Mouse (Mus musculus) MEL-GATA-1-ER (cell line): ENCODE measurements around the gene Gng8.

Experiments
- DNase-seq: peaks from one replicate; pipeline ENCODE4 v3.0.0-alpha.2; 2012; ENCODE audit warnings: low read depth; ENCODE audit errors: extremely low read depth

Gng8 gene

GRCm38 (mm10) chr7:16891641-16892351, at the start of gene Gng8:
TSS of gene Gng8 (plus strand) at chr7:16891786.
- no peak for DNase-seq

GRCm38 (mm10) chr7:16842645-16843063, 48.9 kb upstream of the Gng8 start, which contains the start of gene Prkd2:
TSS of gene Prkd2 (plus strand) at chr7:16842902.
- DNase-seq: peak; percentile 52

GRCm38 (mm10) chr7:16843441-16844171, 48.0 kb upstream of the Gng8 start:
- DNase-seq: no peak

GRCm38 (mm10) chr7:16844696-16845071, 46.9 kb upstream of the Gng8 start:
- no peak for DNase-seq

DNA sequence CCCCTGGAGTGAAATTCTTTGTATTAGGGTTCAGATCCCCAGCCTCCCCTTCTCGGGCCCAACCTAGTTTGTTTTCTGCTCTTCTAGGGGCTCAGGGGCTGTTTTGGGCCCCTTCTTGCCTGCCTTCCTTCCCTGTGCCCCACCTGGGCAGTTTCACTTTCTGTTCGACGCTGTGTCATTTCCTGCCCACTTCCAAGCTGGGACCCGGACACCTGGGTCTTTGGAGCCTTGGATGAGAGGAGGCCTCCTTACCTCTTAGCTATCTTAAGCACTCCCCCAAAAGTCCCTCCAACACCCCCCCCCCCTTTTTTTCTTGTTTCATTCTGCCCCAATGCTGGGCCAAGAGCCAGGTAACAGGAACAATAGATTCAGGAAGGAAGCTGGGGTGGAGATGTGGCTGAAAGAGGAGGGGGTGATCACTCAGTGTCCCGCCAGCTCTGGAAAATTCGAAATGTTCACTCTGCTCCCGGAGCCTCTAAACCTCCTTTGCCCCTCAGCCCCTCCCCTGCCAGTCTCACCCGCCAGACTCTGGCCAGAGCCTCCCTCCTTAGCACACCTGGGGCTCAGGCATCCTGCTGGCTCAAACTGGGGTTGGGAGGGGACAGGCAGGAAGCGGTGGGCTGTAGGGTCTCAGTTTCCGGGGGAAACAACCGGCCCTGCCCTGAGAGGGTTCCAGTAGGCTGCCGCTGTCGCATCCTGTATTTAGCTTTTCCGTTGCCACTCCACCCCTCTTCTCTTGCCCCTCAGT, 46.3 kb upstream of the Gng8 start:
- DNase-seq: no peak

DNA sequence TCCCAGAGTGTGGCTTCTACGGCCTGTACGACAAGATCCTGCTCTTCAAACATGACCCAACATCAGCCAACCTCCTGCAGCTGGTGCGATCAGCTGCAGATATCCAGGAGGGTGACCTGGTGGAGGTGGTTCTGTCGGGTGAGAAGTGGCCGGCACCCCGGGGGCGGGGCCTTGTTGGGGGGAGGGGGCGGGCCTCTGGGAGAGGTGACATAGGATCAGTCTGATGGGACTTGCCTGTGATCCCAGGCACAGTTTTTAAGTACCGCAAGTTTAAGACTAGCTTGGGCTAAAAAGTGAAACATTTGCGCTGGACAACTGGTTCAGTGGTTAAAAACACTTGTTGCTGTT, 45.8 kb upstream of the Gng8 start:
- no peak for DNase-seq

DNA sequence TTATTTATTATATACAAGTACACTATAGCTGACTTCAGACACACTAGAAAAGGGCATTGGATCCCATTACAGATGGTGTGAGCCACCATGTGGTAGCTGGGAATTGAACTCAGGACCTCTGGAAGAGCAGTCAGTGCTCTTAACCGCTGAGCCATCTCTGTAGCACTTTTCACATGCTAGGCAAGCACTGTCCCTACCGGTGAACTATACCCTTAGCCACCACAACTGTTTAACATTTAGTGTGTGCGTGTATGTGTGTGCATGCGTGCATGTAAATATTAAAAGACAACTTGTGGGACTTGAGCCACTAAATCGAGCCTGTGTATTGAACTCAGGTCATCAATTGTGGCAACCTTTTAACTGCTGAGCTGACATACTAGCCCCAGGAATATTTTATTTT, 44.8 kb upstream of the Gng8 start:
- no peak for DNase-seq

DNA sequence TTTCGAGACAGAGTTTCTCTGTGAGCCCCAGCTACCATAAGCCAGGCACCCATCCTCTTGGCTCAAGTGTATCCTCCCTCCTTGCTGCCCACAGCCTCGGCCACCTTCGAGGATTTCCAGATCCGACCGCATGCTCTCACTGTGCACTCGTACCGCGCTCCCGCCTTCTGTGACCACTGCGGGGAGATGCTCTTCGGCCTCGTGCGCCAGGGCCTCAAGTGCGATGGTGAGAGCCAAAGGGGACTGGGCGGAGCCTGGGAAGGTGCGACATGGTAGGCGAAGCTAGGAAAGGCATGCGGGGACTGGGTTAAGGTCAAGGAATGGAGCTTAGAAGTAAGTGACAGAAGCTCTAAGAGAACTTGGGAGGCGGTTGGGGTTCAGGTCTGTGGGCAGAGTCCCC, 44.1 kb upstream of the Gng8 start:
- no peak for DNase-seq

DNA sequence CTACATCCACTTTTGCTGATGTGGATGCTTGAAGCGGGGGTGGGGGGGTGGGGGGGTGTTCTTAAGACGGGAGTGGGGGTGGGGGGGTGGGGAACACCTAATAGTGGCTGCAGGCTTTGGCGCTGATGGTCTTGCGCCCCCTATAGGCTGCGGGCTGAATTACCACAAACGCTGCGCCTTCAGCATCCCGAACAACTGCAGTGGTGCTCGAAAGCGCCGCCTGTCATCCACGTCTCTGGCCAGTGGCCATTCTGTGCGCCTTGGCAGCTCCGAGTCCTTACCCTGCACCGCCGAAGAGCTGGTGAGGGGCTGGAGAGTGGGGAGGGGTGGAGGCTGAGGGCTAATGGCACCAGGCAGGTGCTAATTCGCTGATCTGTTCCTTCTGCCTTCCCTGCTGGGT, 43.0 kb upstream of the Gng8 start:
- no peak for DNase-seq

GRCm38 (mm10) chr7:16851636-16852035, 40.0 kb upstream of the Gng8 start:
- DNase-seq: no peak

DNA sequence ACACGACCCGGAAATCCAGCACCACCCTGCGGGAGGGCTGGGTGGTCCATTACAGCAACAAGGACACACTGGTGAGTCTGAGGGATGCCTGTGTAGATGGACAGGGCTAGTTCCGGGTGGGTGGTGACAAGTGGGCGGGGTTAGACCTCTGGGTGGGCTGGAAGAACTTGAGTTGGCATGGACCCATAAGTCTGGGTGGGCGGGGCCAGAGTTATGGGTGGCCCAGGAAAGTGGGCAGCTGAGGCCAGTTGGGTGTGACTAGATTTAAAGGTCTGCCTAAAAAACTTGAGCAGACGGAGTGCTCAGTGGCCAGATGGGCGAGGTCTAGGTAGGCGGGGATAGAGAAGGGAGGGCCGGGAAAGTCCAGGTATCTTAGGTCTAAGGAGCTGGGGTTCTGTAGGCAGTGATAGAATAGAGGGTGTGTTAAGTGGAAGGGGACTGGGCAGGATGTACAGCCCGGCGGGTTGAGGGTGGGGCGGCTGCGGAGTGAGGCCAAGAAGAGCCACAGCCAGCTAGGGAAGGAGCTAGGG, 38.2 kb upstream of the Gng8 start:
- DNase-seq: no peak

GRCm38 (mm10) chr7:16858336-16858735, 33.2 kb upstream of the Gng8 start:
- peak; percentile 32 for DNase-seq

GRCm38 (mm10) chr7:16859902-16860651, 31.5 kb upstream of the Gng8 start:
- DNase-seq: peak; percentile 63

GRCm38 (mm10) chr7:16867488-16867887, 24.1 kb upstream of the Gng8 start:
- no peak for DNase-seq

- no peak for DNase-seq
Observed at GRCm38 (mm10) chr7:16869497-16869896, 22.1 kb upstream of the Gng8 start.

- DNase-seq: no peak
Observed at GRCm38 (mm10) chr7:16871600-16871999, 20.0 kb upstream of the Gng8 start.

GRCm38 (mm10) chr7:16872478-16872877, 19.1 kb upstream of the Gng8 start:
- DNase-seq: no peak

- no peak for DNase-seq
Observed at GRCm38 (mm10) chr7:16873392-16873791, 18.2 kb upstream of the Gng8 start.

DNA sequence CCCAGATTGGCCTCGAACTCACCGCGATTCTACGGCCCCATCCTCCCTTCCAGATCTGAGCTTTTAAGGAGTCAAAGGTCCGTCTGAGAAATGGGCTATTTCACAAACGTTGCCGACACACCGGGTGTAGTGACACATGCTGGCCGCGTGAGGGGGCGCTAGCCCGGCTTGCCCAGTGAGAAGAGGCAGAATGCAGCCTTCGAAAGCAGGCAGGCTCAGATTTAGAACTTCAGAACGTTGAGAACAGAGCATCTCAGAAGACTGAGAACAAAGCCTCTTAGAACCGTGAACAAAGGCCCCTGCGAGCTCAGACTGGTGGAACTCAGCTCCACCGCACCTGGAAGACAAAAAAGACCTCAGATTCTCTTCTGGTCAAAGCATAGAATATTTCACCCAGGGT, 17.4 kb upstream of the Gng8 start:
- DNase-seq: peak; percentile 55

- DNase-seq: peak; percentile 98
Observed at GRCm38 (mm10) chr7:16874756-16875309, 16.8 kb upstream of the Gng8 start.

DNA sequence AGATGAGACGGTGACA, 16.5 kb upstream of the Gng8 start, which contains the start of gene Dact3:
Gene Dact3, plus strand, starts transcription at position 8 of the 16 bp plus-strand sequence.
- DNase-seq: no peak

GRCm38 (mm10) chr7:16875326-16875725, 16.3 kb upstream of the Gng8 start:
- no peak for DNase-seq
